Comparison of ENCODE assay signal across 17 mouse cellular contexts in the genomic region with DNA sequence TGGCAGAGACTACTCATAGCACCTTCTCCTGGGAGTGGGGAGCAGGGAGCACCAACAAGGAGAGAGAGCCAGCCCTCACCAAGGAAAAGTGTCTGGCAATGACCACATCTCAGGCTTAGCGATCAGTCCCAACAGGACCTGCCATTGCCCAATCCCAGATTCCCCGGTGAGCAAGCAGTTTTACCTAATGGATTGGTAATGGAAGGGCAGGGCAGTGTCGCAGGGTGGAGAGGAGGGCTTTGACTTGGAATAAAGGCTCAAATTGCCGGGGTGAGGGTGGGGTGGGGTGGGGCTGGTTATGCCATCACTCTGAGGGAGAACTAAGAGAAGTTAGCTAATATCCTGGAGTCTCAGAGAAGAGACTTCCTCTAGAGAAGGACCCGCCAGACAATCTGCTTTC. TPM values are rescaled to one million over a fixed set of nuclear protein-coding genes. Genes with fewer than 3 reads are reported as not detected.
DNase-seq lines count a peak whose midpoint lies in the region; ATAC-seq and TF ChIP-seq lines count a peak whose summit lies in the region.
"Had no signal": no experiment of that assay in that cellular context is flagged by ENCODE, and none has a peak within 500 bp of the region (broad histone marks: within the 10 kb centered on the region; RNA-seq: fewer than 3 reads in every experiment).

No protein-coding gene starts in this region.

- H3K79me2 ChIP-seq in liver, adult 2 months (ENCODE audit: control insufficient read depth, insufficient read depth, low read length), result no peaks in the 10 kb centered on the region

- TF ChIP-seq POLR2A in liver, adult 2 months (IDR thresholded peaks at IDR 0.05; ENCODE audit: extremely low read depth, insufficient read depth, low read length), result no peak

- peak; percentile 83 for ATAC-seq in granulocyte monocyte progenitor cell, adult 5-6 weeks (replicated peaks; ENCODE audit: poor library complexity, severe bottlenecking)

- peak; percentile 78 for DNase-seq in liver, adult 2 months (ENCODE audit: extremely low read depth, low read depth, low spot score)
- DNase-seq in liver, result no peak
- DNase-seq in MN1 (ENCODE audit: low spot score), result peak; percentile 24
- peak; percentile 26 for DNase-seq in yolk sac, embryonic 10.5 days (ENCODE audit: low spot score)
- no peak for DNase-seq in B cell, adult 2 months
- no peak for DNase-seq in layer of hippocampus, adult 11-12 months (ENCODE audit: low spot score)
- DNase-seq: cerebellum, postnatal 14 days; heart, adult 11 months; layer of hippocampus, adult 9-11 months; lung, embryonic 14.5 days; right cerebral cortex, postnatal 14 days; thymus, adult 2 months had no signal

- H3K4me1 ChIP-seq in liver, adult 2 months (ENCODE audit: control insufficient read depth, insufficient read depth, low read length), result peaks cover 7% of the 10 kb centered on the region
- H3K4me1 ChIP-seq: embryonic facial prominence, embryonic 12.5 days; heart, embryonic 15.5 days; hindbrain, embryonic 12.5 days had no signal

- H3K27me3 ChIP-seq in liver, adult 2 months (ENCODE audit: control insufficient read depth, insufficient read depth, low read length), result no peaks in the 10 kb centered on the region
- H3K27me3 ChIP-seq: embryonic facial prominence, embryonic 12.5 days; forebrain, embryonic 12.5 days; heart, embryonic 15.5 days; hindbrain, embryonic 12.5 days had no signal

- WGBS in liver, adult 2 months, result 32% methylated on average over 5 of the region's 5 CpGs

- H3K4me3 ChIP-seq in liver, adult 2 months (ENCODE audit: insufficient read depth, low read depth, low read length), result no peak overlapping the region
- H3K4me3 ChIP-seq: embryonic facial prominence, embryonic 12.5 days; forebrain, embryonic 12.5 days; heart, embryonic 15.5 days; hindbrain, embryonic 12.5 days had no signal

- H3K36me3 ChIP-seq in liver, adult 2 months (ENCODE audit: control insufficient read depth, insufficient read depth, low read length), result peaks cover 14% of the 10 kb centered on the region; the same call in 1 of the 2 replicates

- H3K9ac ChIP-seq in liver, adult 2 months (ENCODE audit: low read depth, low read length), result peak overlapping the region; percentile 51
- H3K9ac ChIP-seq: embryonic facial prominence, embryonic 12.5 days; forebrain, embryonic 12.5 days; heart, embryonic 15.5 days; hindbrain, embryonic 12.5 days; lung, embryonic 14.5 days had no signal

- H3K27ac ChIP-seq in liver, adult 2 months (replicated peaks; ENCODE audit: insufficient read depth, low read depth, low read length), result peak overlapping the region; percentile 95
- H3K27ac ChIP-seq: embryonic facial prominence, embryonic 12.5 days; forebrain, embryonic 12.5 days; heart, embryonic 15.5 days; hindbrain, embryonic 12.5 days had no signal

- TF ChIP-seq CTCF in liver, adult 2 months (IDR thresholded peaks at IDR 0.05; ENCODE audit: low read depth, low read length), result no peak

RNA-seq across cellular contexts. Expression of a gene that starts 11.0 kb away (rescaled TPM):
- total RNA-seq in liver, adult 2 months (2014; rRNA removed), result 57.4 and 86.8 TPM in 2 replicates
- 49.3 and 50.3 TPM in 2 replicates for polyA plus RNA-seq in liver, adult 2 months (2012; rRNA removed)
- total RNA-seq in granulocyte monocyte progenitor cell, adult 5-6 weeks (2014; fragmentation: Nextera tagmentation), result 47.8 and 48.3 TPM in 2 replicates
- 41.5 and 45.5 TPM in 2 replicates for total RNA-seq in granulocyte monocyte progenitor cell, adult 5-6 weeks (2017)

Comparison
In these comparisons a context has a peak if more than half of its experiments do, and no peak if none do; other contexts are left out.
1. DNase-seq: peak in liver, adult 2 months (single experiment), MN1 (single experiment) and yolk sac, embryonic 10.5 days (single experiment); none in liver (single experiment), B cell, adult 2 months (0 of 2) and layer of hippocampus, adult 11-12 months (single experiment).